Mouse (Mus musculus) spleen, adult 2 months (tissue): Measurements from ENCODE around the gene Farp1.

Experiments used
- CTCF ChIP-seq: fragments of 200-500 bp; IDR thresholded peaks from 2 replicates; pipeline ENCODE4 v1.5.1; 2011; ENCODE audit warnings: mild to moderate bottlenecking, inconsistent platforms; ENCODE audit not compliant: insufficient read depth, insufficient read length, insufficient replicate concordance; ENCODE audit errors: extremely low read depth
- POLR2A ChIP-seq: fragments of 200-500 bp; IDR thresholded peaks from 2 replicates; pipeline ENCODE4 v1.6.1; 2011; ENCODE audit warnings: low read depth, low read length, inconsistent platforms

GRCm38 (mm10) chr14:121219226-121220039, 184.4 kb downstream of the Farp1 start:
- no peak for TF ChIP-seq CTCF
- TF ChIP-seq POLR2A, result no peak
